Mouse (Mus musculus): ENCODE data around the gene Ccr1l1. TPM values are rescaled to one million over a fixed set of nuclear protein-coding genes. Genes with fewer than 3 reads are reported as not detected.
"Not testable (repeated sequence)": the region's sequence is repeated elsewhere in the genome, so short reads cannot be mapped to it uniquely, and the experiment has no call there.

Gene Ccr1l1
- polyA plus RNA-seq, 1 experiment from 2014 or later = not detected

DNA sequence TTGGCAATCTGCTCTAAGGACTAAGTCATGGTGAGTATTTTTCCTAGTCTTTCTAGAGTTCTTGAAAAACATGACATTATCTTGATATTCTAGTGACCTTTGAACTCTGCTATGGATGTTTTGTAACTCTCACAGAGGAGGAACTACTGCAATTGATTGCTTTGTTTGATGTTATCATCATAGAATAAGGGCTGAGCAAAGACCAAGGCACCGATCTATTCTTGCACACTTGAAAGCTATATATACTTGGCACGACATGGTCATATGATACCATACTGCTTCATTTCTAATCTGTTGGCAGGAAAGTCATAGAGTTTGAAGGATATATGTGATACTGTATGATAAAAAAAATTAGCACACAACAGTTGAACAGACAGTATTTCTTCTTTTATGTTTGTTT, 21.6 kb upstream of the Ccr1l1 start:
- H3K9ac ChIP-seq = no peak overlapping the region
- H3K27me3 ChIP-seq (ENCODE audit: insufficient read depth, low read length) = no peaks in the 10 kb centered on the region
- 80% methylated on average over 2 of the region's 2 CpGs for WGBS
- no peaks in the 10 kb centered on the region for H3K9me3 ChIP-seq (ENCODE audit: low read depth, low read length)
- H3K4me1 ChIP-seq (ENCODE audit: insufficient read depth) = no peaks in the 10 kb centered on the region
- H3K36me3 ChIP-seq (ENCODE audit: insufficient read depth) = no peaks in the 10 kb centered on the region
- TF ChIP-seq CTCF (IDR thresholded peaks at IDR 0.05; ENCODE audit: low read depth) = no peak
- H3K4me3 ChIP-seq (ENCODE audit: low read depth, low read length) = no peak overlapping the region
- ATAC-seq (ENCODE audit: insufficient read depth) (no peak), DNase-seq (no peak)
- no peak overlapping the region for H3K4me2 ChIP-seq
- no peak overlapping the region for H3K27ac ChIP-seq (ENCODE audit: low read depth)

DNA sequence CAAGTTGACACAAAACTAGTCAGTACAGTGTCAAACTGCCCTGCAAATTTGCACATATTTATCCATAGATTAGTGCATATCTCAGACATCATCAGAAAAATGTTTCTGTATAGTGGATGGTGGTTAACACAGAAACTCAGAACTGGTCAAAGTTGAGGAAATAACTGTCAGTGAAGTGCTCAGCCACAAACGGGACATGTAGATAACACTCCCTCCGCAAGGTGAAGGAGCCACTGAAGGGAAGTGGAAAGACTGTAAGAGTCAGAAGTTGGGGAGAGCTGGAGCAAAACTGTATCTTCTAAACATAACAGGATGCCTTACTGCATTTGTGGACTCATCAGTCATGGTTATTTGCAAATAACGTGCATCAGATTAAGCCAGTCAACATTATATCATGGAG, 19.5 kb upstream of the Ccr1l1 start:
- no peak overlapping the region for H3K4me3 ChIP-seq (ENCODE audit: low read depth, low read length)
- ATAC-seq (ENCODE audit: insufficient read depth) = no peak
- H3K27me3 ChIP-seq (ENCODE audit: insufficient read depth, low read length) = no peaks in the 10 kb centered on the region
- H3K27ac ChIP-seq (ENCODE audit: low read depth) = no peak overlapping the region
- WGBS = 51% methylated on average over 3 of the region's 3 CpGs
- TF ChIP-seq CTCF (IDR thresholded peaks at IDR 0.05; ENCODE audit: low read depth) = no peak
- DNase-seq = no peak
- H3K4me2 ChIP-seq = no peak overlapping the region
- H3K9me3 ChIP-seq (ENCODE audit: low read depth, low read length) = no peaks in the 10 kb centered on the region
- H3K9ac ChIP-seq = no peak overlapping the region
- H3K4me1 ChIP-seq (ENCODE audit: insufficient read depth) = no peaks in the 10 kb centered on the region
- H3K36me3 ChIP-seq (ENCODE audit: insufficient read depth) = no peaks in the 10 kb centered on the region

DNA sequence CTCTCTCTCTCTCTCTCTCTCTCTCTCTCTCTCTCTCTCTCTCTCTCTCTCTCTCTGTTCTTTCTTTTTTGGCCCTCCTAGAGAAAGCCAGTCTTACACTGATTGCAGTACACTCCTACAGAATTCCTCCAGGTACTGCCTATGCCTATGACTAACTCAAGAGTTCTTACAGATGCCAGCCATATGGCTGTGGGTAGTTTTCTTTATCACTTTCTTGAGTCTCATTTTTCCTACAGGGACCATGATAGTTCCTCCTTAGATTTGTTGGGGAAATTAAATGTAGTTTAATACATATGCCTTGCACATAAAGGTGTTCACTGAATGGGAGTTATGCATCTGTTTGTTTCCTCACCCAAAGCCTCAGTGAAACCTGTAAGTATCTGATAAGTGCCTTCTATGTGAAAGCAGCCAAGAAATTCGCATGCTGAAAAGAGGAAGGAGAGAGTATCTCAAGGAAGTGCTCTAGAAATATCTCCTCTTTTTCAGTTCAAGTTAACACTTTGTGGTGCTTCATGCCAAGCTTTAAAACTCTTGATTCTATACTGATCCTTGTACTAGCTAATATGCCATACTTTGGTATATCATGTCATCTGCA, 13.2 kb upstream of the Ccr1l1 start:
- DNase-seq (no peak), ATAC-seq (ENCODE audit: insufficient read depth) (no peak)
- Histone ChIP-seq H3K27ac (ENCODE audit: low read depth) (no peak overlapping the region), H3K4me3 (ENCODE audit: low read depth, low read length) (no peak overlapping the region), H3K9ac (no peak overlapping the region), H3K36me3 (ENCODE audit: insufficient read depth) (no peaks in the 10 kb centered on the region), H3K9me3 (ENCODE audit: low read depth, low read length) (no peaks in the 10 kb centered on the region), H3K27me3 (ENCODE audit: insufficient read depth, low read length) (no peaks in the 10 kb centered on the region), H3K4me2 (no peak overlapping the region), H3K4me1 (ENCODE audit: insufficient read depth) (no peaks in the 10 kb centered on the region)
- WGBS = 35% methylated on average over 1 of the region's 1 CpGs
- TF ChIP-seq CTCF (IDR thresholded peaks at IDR 0.05; ENCODE audit: low read depth) = no peak

DNA sequence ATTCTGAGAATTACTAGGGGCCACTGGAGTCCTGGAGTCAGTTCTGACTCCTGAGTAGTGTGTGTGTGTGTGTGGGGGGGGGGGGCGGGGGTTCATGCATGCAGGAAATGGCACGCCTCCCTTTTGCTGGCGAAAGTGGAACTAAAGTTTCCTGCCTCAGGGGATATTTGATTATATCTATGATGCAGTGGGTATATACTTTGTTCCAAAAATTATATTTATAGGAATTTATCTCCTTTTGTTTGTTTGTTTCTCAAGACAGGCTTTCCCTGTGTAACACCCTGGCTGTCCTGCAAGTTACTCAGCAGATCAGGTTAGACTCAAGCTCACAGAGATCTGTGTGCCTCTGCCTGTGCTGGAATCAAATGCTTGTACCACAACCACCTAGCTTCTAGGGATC, 11.5 kb upstream of the Ccr1l1 start:
- ATAC-seq (ENCODE audit: insufficient read depth) (no peak), DNase-seq (no peak)
- no peaks in the 10 kb centered on the region for H3K4me1 ChIP-seq (ENCODE audit: insufficient read depth)
- H3K36me3 ChIP-seq (ENCODE audit: insufficient read depth) = no peaks in the 10 kb centered on the region
- H3K9me3 ChIP-seq (ENCODE audit: low read depth, low read length) = no peaks in the 10 kb centered on the region
- H3K4me2 ChIP-seq = no peak overlapping the region
- no peaks in the 10 kb centered on the region for H3K27me3 ChIP-seq (ENCODE audit: insufficient read depth, low read length)
- H3K9ac ChIP-seq = no peak overlapping the region
- no peak overlapping the region for H3K27ac ChIP-seq (ENCODE audit: low read depth)
- TF ChIP-seq CTCF (IDR thresholded peaks at IDR 0.05; ENCODE audit: low read depth) = no peak
- H3K4me3 ChIP-seq (ENCODE audit: low read depth, low read length) = no peak overlapping the region
- WGBS = 67% methylated on average over 3 of the region's 3 CpGs

DNA sequence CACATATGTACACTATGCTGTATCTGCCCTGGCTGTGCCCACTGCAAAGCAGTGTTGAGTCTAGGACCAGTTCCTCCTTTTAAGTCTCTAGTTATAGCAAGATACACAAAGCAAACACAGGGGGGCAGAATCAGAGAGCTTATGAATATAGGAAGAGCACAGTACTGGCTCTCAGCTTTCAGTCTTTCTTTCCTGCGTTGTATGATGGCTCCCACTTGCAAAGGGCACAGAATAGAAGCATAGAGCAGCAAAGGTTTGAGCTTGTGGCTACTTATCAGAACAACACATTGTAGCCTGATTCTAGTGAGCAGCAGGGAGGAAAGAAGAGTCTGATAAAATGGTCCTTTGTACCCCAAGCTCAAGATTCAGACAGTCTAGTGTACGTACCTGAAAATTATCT, 8.0 kb upstream of the Ccr1l1 start:
- ATAC-seq (ENCODE audit: insufficient read depth) (peak; percentile 44; the same call in 1 of the 2 replicates), DNase-seq (peak; percentile 52)
- no peaks in the 10 kb centered on the region for H3K36me3 ChIP-seq (ENCODE audit: insufficient read depth)
- H3K4me1 ChIP-seq (ENCODE audit: insufficient read depth) = no peaks in the 10 kb centered on the region
- 69% methylated on average over 2 of the region's 2 CpGs for WGBS
- no peak for TF ChIP-seq CTCF (IDR thresholded peaks at IDR 0.05; ENCODE audit: low read depth)
- H3K9ac ChIP-seq = no peak overlapping the region
- H3K27ac ChIP-seq (ENCODE audit: low read depth) = no peak overlapping the region
- no peaks in the 10 kb centered on the region for H3K9me3 ChIP-seq (ENCODE audit: low read depth, low read length)
- H3K27me3 ChIP-seq (ENCODE audit: insufficient read depth, low read length) = no peaks in the 10 kb centered on the region
- H3K4me3 ChIP-seq (ENCODE audit: low read depth, low read length) = no peak overlapping the region
- H3K4me2 ChIP-seq = no peak overlapping the region

DNA sequence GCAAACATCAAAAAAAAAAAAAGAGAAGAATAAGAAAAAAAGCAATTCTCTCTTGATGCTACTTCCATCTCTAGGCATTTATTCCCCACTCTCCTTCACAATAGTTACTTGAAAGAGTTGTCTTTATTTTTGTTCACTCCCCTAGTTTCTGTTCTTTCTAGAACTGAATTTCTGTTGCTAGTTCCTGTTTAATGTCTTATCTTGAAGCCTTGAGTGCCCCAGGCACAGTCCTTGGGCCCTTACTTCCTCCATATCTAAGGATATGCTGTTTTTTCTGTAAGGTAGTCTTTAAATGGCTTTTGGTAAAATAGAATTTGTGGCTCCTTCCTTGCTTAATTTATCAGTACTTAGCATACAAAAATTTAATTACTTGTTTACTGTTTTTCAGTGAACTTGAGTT, 6.7 kb upstream of the Ccr1l1 start:
- Histone ChIP-seq H3K36me3 (ENCODE audit: insufficient read depth) (no peaks in the 10 kb centered on the region), H3K9me3 (ENCODE audit: low read depth, low read length) (no peaks in the 10 kb centered on the region), H3K27me3 (ENCODE audit: insufficient read depth, low read length) (no peaks in the 10 kb centered on the region), H3K4me1 (ENCODE audit: insufficient read depth) (no peaks in the 10 kb centered on the region), H3K4me3 (ENCODE audit: low read depth, low read length) (no peak overlapping the region), H3K9ac (no peak overlapping the region), H3K4me2 (no peak overlapping the region), H3K27ac (ENCODE audit: low read depth) (no peak overlapping the region)
- DNase-seq = no peak
- TF ChIP-seq CTCF (IDR thresholded peaks at IDR 0.05; ENCODE audit: low read depth) = no peak
- ATAC-seq (ENCODE audit: insufficient read depth) = no peak

DNA sequence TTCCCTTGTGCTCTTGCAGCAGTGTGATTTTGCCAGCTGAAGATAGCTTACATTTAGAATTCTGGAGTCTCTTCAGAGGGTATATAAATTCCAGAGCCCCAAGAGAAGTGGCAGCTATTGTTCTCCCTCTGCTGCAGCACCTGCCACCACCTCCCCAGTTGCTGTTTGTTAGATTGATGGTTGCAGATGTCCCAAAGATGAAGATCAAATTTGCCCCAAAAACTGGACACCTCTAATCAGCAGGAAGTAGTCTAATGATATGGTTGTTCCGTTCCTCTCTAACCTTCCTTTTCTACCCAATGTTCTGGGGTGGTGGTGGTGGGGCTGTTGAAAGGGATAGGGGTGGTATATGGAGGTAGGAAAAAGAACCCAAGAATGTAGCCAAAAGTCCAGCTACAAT, 4.5 kb upstream of the Ccr1l1 start:
- Histone ChIP-seq H3K27ac (ENCODE audit: low read depth) (no peak overlapping the region), H3K36me3 (ENCODE audit: insufficient read depth) (no peaks in the 10 kb centered on the region), H3K9ac (no peak overlapping the region), H3K4me1 (ENCODE audit: insufficient read depth) (no peaks in the 10 kb centered on the region), H3K4me2 (no peak overlapping the region), H3K27me3 (ENCODE audit: insufficient read depth, low read length) (no peaks in the 10 kb centered on the region), H3K4me3 (ENCODE audit: low read depth, low read length) (no peak overlapping the region), H3K9me3 (ENCODE audit: low read depth, low read length) (no peaks in the 10 kb centered on the region)
- 65% methylated on average over 1 of the region's 1 CpGs for WGBS
- DNase-seq (no peak), ATAC-seq (ENCODE audit: insufficient read depth) (no peak)
- no peak for TF ChIP-seq CTCF (IDR thresholded peaks at IDR 0.05; ENCODE audit: low read depth)

DNA sequence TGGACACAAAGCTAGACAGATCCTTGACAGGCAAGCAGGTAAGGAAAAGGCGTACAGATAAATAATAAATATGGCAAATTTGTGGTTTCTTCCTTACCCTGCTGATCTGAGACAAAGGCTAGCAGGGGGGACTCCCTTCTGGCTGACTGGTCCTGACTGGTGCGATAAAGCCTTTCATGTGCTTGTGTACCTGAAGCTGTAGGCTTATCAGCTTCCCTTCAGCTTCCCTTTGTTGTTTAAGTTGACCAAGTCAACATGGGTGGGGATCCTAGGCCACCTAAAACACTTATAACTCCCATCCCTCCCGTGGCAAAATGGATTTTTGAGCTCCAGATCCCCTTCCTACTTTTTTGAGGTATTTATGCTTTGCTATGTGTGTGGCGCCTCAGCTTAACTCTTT, 3.7 kb upstream of the Ccr1l1 start:
- H3K9me3 ChIP-seq (ENCODE audit: low read depth, low read length) = no peaks in the 10 kb centered on the region
- DNase-seq = no peak
- WGBS = 60% methylated on average over 4 of the region's 4 CpGs
- no peak for TF ChIP-seq CTCF (IDR thresholded peaks at IDR 0.05; ENCODE audit: low read depth)
- no peak overlapping the region for H3K4me2 ChIP-seq
- no peak overlapping the region for H3K4me3 ChIP-seq (ENCODE audit: low read depth, low read length)
- no peak for ATAC-seq (ENCODE audit: insufficient read depth)
- no peak overlapping the region for H3K27ac ChIP-seq (ENCODE audit: low read depth)
- no peaks in the 10 kb centered on the region for H3K4me1 ChIP-seq (ENCODE audit: insufficient read depth)
- H3K9ac ChIP-seq = no peak overlapping the region
- H3K27me3 ChIP-seq (ENCODE audit: insufficient read depth, low read length) = no peaks in the 10 kb centered on the region
- H3K36me3 ChIP-seq (ENCODE audit: insufficient read depth) = no peaks in the 10 kb centered on the region

DNA sequence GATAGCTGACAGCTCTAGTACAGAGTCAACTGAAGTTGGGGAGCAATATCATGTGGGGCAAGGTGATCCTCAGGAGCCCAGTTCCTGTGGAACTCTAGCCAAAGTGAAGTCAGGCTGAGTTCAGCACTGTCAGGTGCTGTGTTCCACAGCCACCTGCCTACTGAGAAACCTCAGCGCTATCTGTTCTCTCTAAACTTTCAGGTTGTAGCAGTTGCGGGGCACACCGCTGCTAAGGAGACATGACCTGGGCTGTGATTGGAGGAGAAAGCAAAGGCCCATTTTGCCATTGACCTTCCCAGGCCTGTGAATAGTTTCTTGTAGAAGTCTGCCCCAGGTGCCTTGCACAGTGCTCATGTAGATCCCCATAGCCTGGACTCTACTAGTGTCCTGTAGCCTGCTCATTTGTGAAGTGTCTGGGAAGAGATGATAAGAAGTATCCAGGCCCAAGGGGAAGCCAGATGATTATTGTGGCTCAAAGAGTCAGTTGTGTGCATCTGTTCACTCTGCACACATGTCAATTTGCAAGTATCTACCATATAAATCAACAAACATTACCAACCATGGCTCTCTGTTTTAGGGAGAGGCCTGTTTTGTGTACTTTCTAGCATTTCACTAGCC, 2.8 kb upstream of the Ccr1l1 start:
- not testable (repeated sequence) for H3K4me3 ChIP-seq (ENCODE audit: low read depth, low read length); ATAC-seq (ENCODE audit: insufficient read depth); H3K9ac ChIP-seq; H3K36me3 ChIP-seq (ENCODE audit: insufficient read depth); H3K27me3 ChIP-seq (ENCODE audit: insufficient read depth, low read length); H3K4me2 ChIP-seq; H3K4me1 ChIP-seq (ENCODE audit: insufficient read depth); H3K9me3 ChIP-seq (ENCODE audit: low read depth, low read length); H3K27ac ChIP-seq (ENCODE audit: low read depth); DNase-seq
- no CpG with 5 or more reads among the region's 3 CpGs for WGBS
